Mouse (Mus musculus): ENCODE measurements around the gene Mpst. TPM values are rescaled to one million over a fixed set of nuclear protein-coding genes. Genes with fewer than 3 reads are reported as not detected.

Gene Mpst
- 19.4 and 24.1 TPM in 2 replicates for total RNA-seq (2017)

DNA sequence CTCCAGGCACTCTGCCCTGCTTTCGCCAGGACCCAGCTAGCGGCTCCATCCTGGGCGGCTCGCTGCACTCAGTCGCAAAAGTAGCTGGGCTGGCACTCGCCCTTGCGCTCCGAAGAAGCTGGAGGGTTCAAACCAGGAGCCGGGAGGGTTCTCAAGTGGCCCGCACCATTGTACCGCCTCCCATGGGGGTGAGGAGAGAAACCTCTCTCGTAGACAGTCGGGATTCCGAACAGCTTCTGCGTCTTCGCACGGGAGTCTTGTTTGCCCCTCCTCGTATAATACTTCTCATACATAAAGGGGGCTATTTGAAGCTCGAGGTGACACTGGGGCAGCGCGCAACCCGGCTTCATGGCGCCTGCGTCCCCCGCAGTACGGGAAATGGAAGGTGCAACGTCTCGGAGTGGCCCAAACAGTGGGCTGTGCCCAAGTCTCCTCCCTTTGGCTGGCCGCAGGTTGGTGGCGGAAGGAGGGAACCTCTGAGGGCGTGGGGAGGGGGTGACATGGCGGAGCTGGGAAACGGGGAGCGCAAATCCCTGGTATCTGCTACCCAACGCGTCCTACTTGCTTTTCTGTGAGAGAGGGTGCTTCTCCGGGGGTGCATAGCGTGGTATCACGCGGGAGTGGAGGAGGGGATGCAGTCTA lies at the start of gene Mpst:
TSS of gene Mpst (plus strand) at position 124 of the 642 bp plus-strand sequence.
- peak; percentile 89 to 90 for ATAC-seq (replicated peaks in 1 of 2; ENCODE audit: insufficient read depth in 1 of 2, low FRiP score in 2 of 2, low TSS enrichment in 1 of 2, low read depth in 1 of 2, poor library complexity in 2 of 2, severe bottlenecking in 2 of 2)

- no peak for ATAC-seq (replicated peaks in 1 of 2; ENCODE audit: insufficient read depth in 1 of 2, low FRiP score in 2 of 2, low TSS enrichment in 1 of 2, low read depth in 1 of 2, poor library complexity in 2 of 2, severe bottlenecking in 2 of 2)
Observed at GRCm38 (mm10) chr15:78365916-78366315, 40.3 kb upstream of the Mpst start.

- ATAC-seq (replicated peaks in 1 of 2; ENCODE audit: insufficient read depth in 1 of 2, low FRiP score in 2 of 2, low TSS enrichment in 1 of 2, low read depth in 1 of 2, poor library complexity in 2 of 2, severe bottlenecking in 2 of 2): no peak
Observed at GRCm38 (mm10) chr15:78366875-78367274, 39.3 kb upstream of the Mpst start.

GRCm38 (mm10) chr15:78367811-78368210 lies 38.4 kb upstream of the Mpst start:
- ATAC-seq (replicated peaks in 1 of 2; ENCODE audit: insufficient read depth in 1 of 2, low FRiP score in 2 of 2, low TSS enrichment in 1 of 2, low read depth in 1 of 2, poor library complexity in 2 of 2, severe bottlenecking in 2 of 2): no peak

DNA sequence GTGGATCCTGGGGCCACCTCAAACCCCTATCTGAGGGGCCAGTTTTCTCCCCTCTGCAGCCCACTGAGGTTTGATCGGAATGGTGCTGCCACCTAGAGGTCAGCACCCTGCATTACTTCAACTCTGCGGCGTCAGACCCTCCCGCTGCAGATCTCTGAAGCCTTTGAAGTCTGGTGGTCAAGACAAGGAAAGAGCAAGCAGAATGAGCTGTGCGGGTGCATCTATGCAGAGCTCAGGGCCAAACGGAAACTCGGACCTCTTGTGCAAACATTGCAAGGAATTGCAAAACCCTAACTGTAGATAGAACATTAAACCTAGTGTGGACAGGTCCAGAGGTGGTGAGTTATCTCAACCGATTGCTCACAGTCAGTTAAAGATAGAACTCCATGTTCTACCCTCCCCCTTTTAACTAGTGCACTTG lies 37.3 kb upstream of the Mpst start:
- ATAC-seq (replicated peaks in 1 of 2; ENCODE audit: insufficient read depth in 1 of 2, low FRiP score in 2 of 2, low TSS enrichment in 1 of 2, low read depth in 1 of 2, poor library complexity in 2 of 2, severe bottlenecking in 2 of 2): peak; percentile 80 to 82

DNA sequence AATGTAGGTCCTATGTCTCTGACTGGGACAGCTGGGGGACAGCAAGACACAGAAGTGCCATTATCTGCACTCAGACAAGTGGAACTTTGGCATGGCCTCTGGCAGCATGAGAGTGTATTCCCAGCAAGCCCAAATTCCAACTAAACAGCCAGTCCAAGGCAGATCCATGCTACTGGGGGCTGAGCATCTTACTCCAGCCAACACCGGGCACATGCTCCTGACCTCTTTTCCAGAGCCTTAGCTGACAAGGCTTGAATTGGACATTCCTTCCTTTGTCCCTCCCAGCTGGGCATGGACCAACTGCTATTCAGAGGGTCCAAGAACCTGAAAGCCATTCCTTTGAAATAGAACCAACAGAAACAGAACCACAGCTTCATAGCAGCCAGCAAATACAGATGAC lies 36.6 kb upstream of the Mpst start:
- no peak for ATAC-seq (replicated peaks in 1 of 2; ENCODE audit: insufficient read depth in 1 of 2, low FRiP score in 2 of 2, low TSS enrichment in 1 of 2, low read depth in 1 of 2, poor library complexity in 2 of 2, severe bottlenecking in 2 of 2)

DNA sequence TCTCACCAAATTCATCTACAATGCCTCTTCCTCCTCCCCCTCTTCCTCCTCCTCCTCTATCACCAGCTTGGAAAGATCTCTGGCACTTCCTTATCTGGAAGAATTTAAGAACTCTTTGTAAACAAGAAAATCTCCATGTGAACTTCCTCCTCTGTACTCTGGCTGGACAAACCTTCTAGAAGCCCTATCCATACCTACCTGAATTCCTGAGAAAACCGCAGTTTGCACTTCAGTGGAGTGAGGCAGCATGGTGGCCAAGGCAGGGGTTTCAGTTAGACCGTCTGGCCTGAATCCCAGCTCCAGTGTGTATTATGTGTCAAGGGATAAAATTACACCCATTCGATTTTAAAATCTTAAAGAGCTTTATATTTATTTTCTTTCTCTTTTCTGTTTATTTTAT lies 33.4 kb upstream of the Mpst start:
- no peak for ATAC-seq (replicated peaks in 1 of 2; ENCODE audit: insufficient read depth in 1 of 2, low FRiP score in 2 of 2, low TSS enrichment in 1 of 2, low read depth in 1 of 2, poor library complexity in 2 of 2, severe bottlenecking in 2 of 2)

DNA sequence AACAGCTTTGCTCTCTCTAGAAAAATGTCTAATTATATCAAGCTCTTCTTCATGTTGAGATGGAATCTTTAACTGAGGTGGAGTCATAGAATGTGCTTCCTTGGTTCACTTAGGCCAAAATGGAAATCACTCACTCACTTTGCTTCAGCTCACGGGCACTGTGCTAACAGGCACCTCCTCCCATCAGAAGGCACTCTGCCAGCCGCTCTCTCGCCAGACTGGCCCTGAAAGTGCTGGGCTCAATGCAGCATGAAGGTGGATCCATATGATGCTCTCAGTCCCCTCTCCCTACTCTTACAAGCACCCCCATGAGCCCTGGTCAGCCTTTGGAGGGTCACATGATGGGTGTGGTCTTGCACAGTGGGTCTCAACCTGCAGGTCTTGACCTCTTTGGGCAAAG lies 32.0 kb upstream of the Mpst start:
- no peak for ATAC-seq (replicated peaks in 1 of 2; ENCODE audit: insufficient read depth in 1 of 2, low FRiP score in 2 of 2, low TSS enrichment in 1 of 2, low read depth in 1 of 2, poor library complexity in 2 of 2, severe bottlenecking in 2 of 2)

GRCm38 (mm10) chr15:78377859-78378258 lies 28.4 kb upstream of the Mpst start:
- ATAC-seq (replicated peaks in 1 of 2; ENCODE audit: insufficient read depth in 1 of 2, low FRiP score in 2 of 2, low TSS enrichment in 1 of 2, low read depth in 1 of 2, poor library complexity in 2 of 2, severe bottlenecking in 2 of 2): no peak

- ATAC-seq (replicated peaks in 1 of 2; ENCODE audit: insufficient read depth in 1 of 2, low FRiP score in 2 of 2, low TSS enrichment in 1 of 2, low read depth in 1 of 2, poor library complexity in 2 of 2, severe bottlenecking in 2 of 2): no peak
Observed at GRCm38 (mm10) chr15:78378556-78378955, 27.7 kb upstream of the Mpst start.

GRCm38 (mm10) chr15:78380208-78380607 lies 26.0 kb upstream of the Mpst start:
- no peak for ATAC-seq (replicated peaks in 1 of 2; ENCODE audit: insufficient read depth in 1 of 2, low FRiP score in 2 of 2, low TSS enrichment in 1 of 2, low read depth in 1 of 2, poor library complexity in 2 of 2, severe bottlenecking in 2 of 2)

GRCm38 (mm10) chr15:78380741-78381140 lies 25.5 kb upstream of the Mpst start:
- no peak for ATAC-seq (replicated peaks in 1 of 2; ENCODE audit: insufficient read depth in 1 of 2, low FRiP score in 2 of 2, low TSS enrichment in 1 of 2, low read depth in 1 of 2, poor library complexity in 2 of 2, severe bottlenecking in 2 of 2)

DNA sequence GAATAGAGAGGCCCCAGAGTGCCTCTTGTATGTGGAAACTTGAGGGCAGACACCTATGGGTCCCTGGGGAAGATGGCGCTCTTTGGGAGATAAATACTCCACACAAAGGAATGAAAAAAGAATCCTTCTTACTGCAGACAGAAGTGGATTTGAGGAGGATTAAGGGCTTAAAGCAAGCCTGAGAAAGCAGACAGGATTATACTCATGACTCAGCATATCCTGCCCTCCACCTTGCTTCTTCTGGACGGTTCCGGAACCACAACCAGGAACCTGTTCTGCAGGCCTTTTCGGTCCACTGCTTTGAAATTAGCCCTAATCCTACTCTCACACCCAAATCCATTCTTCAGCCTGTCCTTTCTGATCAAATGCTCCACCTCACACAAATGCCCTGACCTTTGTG lies 24.1 kb upstream of the Mpst start:
- ATAC-seq (replicated peaks in 1 of 2; ENCODE audit: insufficient read depth in 1 of 2, low FRiP score in 2 of 2, low TSS enrichment in 1 of 2, low read depth in 1 of 2, poor library complexity in 2 of 2, severe bottlenecking in 2 of 2): no peak

- ATAC-seq (replicated peaks in 1 of 2; ENCODE audit: insufficient read depth in 1 of 2, low FRiP score in 2 of 2, low TSS enrichment in 1 of 2, low read depth in 1 of 2, poor library complexity in 2 of 2, severe bottlenecking in 2 of 2): no peak
Observed at GRCm38 (mm10) chr15:78383450-78384219, 22.6 kb upstream of the Mpst start.

DNA sequence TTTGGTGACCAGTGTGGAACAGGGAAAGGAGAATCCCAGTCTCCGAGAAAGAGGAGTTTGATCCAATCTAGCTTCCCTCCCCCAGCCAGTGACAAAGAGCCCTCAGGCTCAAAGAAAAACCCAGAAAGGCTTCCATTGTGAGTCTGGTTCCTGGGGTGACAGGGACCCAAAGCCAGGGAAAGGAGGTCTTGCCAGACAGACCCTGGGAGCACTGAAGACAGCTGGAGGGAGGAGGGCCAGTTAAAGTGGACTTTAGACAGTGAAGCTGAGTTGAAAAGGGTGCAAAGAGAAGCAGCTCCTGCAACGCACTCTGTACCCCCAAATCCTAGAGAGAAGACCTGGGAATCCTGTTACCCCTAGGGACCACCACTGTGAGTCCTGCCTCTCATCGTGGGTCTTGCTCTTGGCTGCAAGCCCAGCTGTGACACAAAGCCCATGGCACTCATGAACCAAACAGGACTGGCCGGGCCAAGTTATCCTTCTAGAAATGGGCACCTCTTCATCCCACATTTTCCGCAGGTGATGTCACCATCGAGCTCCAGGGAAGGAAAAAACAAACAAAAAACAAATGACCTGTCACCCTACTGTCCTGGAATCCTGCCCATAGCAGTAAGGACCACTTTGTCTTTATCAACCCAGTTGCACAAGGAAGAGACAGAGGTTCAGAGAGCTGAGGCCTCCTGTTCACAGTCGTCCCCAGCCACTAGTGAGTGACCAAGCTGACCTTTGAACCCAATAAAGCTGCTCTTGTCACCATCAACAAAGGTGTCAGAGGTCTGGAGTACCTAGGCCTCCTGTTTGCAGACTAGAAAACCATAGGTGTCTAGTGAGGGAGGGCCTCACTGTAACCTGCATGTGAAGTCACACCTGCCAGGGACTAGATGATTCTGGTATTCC lies 21.7 kb upstream of the Mpst start:
- ATAC-seq (replicated peaks in 1 of 2; ENCODE audit: insufficient read depth in 1 of 2, low FRiP score in 2 of 2, low TSS enrichment in 1 of 2, low read depth in 1 of 2, poor library complexity in 2 of 2, severe bottlenecking in 2 of 2): no peak

GRCm38 (mm10) chr15:78385564-78385963 lies 20.7 kb upstream of the Mpst start:
- peak; percentile 23 to 53; a peak in 3 of 4 replicates for ATAC-seq (replicated peaks in 1 of 2; ENCODE audit: insufficient read depth in 1 of 2, low FRiP score in 2 of 2, low TSS enrichment in 1 of 2, low read depth in 1 of 2, poor library complexity in 2 of 2, severe bottlenecking in 2 of 2)

GRCm38 (mm10) chr15:78390855-78391254 lies 15.4 kb upstream of the Mpst start:
- ATAC-seq (replicated peaks in 1 of 2; ENCODE audit: insufficient read depth in 1 of 2, low FRiP score in 2 of 2, low TSS enrichment in 1 of 2, low read depth in 1 of 2, poor library complexity in 2 of 2, severe bottlenecking in 2 of 2): peak in 1 of 2 experiments; percentile 56; a peak in 1 of 4 replicates

- no peak for ATAC-seq (replicated peaks in 1 of 2; ENCODE audit: insufficient read depth in 1 of 2, low FRiP score in 2 of 2, low TSS enrichment in 1 of 2, low read depth in 1 of 2, poor library complexity in 2 of 2, severe bottlenecking in 2 of 2)
Observed at GRCm38 (mm10) chr15:78395478-78395962, 10.7 kb upstream of the Mpst start, which contains the start of gene Tex33. Gene Tex33, minus strand, starts transcription at chr15:78395912.

Data from hematopoietic stem cell, adult 5-6 weeks (primary cell).